Comparison of ENCODE assay signal across 8 mouse cellular contexts in the genomic region with DNA sequence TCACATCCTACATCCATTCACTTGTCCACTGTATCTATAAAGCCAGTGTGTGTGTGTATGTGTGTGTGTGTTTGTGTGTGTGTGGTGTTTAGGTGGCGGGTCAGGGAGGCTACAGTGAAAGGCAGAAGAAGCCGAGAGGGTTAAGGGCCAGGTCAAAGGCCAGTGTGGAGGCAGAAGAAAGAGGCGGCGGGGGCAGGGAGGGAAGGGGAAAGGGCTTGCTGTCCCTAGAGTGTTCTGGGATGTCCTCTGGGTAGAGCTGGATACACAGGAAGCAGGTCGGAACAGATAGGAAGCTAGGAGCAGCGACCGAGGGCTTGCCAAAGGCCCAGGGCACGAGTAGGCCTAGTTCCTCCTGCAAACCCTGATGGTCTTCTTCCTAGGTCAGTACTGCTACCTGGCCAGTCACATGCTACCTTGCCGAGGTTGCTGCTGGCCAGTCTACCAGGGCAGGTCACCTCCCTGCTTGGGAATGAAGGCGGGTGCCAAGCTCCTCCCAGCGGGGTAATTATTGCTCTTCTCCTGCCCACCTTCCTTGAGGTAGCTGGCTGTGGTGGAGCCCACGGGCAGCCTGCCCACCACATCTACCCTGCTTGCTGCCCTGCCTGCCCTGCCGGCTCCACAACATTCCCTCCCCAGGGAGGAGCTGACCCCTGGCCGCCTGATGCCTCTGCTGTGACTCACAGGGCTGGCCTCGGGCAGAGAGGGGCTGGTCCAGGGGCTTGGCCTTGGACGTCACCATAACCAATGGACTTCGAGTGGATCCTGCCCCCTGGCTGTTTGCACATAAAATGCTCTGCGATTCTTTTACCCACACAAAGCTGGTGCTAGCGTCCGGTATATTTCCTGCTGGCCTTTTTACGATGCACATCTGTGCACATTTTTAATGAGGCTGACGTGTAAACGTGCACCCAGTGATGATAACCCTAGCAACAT. TPM values are rescaled to one million over a fixed set of nuclear protein-coding genes. Genes with fewer than 3 reads are reported as not detected.
DNase-seq lines count a peak whose midpoint lies in the region; ATAC-seq and TF ChIP-seq lines count a peak whose summit lies in the region.

No protein-coding gene starts in this region.

- H3K27ac ChIP-seq in hindbrain, postnatal 0 days, result peak overlapping the region; percentile 67; the same call in 1 of the 2 replicates

- peak; percentile 36 for ATAC-seq in common myeloid progenitor, adult 5-6 weeks (replicated peaks; ENCODE audit: low read depth, poor library complexity, severe bottlenecking)
- peak; percentile 73 for ATAC-seq in hindbrain, postnatal 0 days
- ATAC-seq in inflammation-experienced regulatory T-cells, adult 6 months, result no peak

- DNase-seq in B cell, adult 2 months, result peak; percentile 28 to 41
- peak; percentile 86 for DNase-seq in gastrocnemius, postnatal 25 days
- DNase-seq in hindbrain, postnatal 0 days (ENCODE audit: low spot score), result peak; percentile 80
- DNase-seq in left cerebral cortex, postnatal 14 days (ENCODE audit: low spot score in 2 of 2), result peak; percentile 48 to 69
- peak; percentile 66 to 70 for DNase-seq in right cerebral cortex, postnatal 10 days (ENCODE audit: low spot score in 2 of 2)

- no peaks in the 10 kb centered on the region for H3K36me3 ChIP-seq in hindbrain, postnatal 0 days (ENCODE audit: insufficient read depth, low read length)
- H3K36me3 ChIP-seq in megakaryocyte, embryonic 14.5 days (replicated peaks; ENCODE audit: low read length), result no peaks in the 10 kb centered on the region

- H3K9me3 ChIP-seq in hindbrain, postnatal 0 days (ENCODE audit: low read length), result no peaks in the 10 kb centered on the region
- peaks cover 8% of the 10 kb centered on the region for H3K9me3 ChIP-seq in megakaryocyte, embryonic 14.5 days

- H3K4me1 ChIP-seq in hindbrain, postnatal 0 days (ENCODE audit: insufficient read depth, low read length), result peaks cover 17% of the 10 kb centered on the region
- peaks cover 45% of the 10 kb centered on the region for H3K4me1 ChIP-seq in megakaryocyte, embryonic 14.5 days

- TF ChIP-seq CTCF in hindbrain, postnatal 0 days (IDR thresholded peaks at IDR 0.05; ENCODE audit: low read depth), result peak; percentile 78

- intact Hi-C loops in left cerebral cortex, postnatal 14 days (cut with DNase I), result loop anchor here (5.0 kb wide), 1 partner anchor 34 kb away; no protein-coding TSS in a partner anchor

- H3K4me2 ChIP-seq in hindbrain, postnatal 0 days (ENCODE audit: low read depth, low read length), result peak overlapping the region; percentile 30; the same call in 1 of the 2 replicates

- H3K9ac ChIP-seq in hindbrain, postnatal 0 days (replicated peaks; ENCODE audit: low read length), result no peak overlapping the region

- H3K4me3 ChIP-seq in hindbrain, postnatal 0 days (ENCODE audit: low read length), result no peak overlapping the region
- peak overlapping the region; percentile 14 for H3K4me3 ChIP-seq in megakaryocyte, embryonic 14.5 days (replicated peaks)

- 37% methylated on average over 23 of the region's 23 CpGs for WGBS in hindbrain, postnatal 0 days

- no peaks in the 10 kb centered on the region for H3K27me3 ChIP-seq in hindbrain, postnatal 0 days (ENCODE audit: insufficient read depth, low read length)
- H3K27me3 ChIP-seq in megakaryocyte, embryonic 14.5 days (replicated peaks), result peaks cover 90% of the 10 kb centered on the region

RNA-seq across cellular contexts. Expression of gene Cbx4, which starts 40.2 kb away (rescaled TPM):
- 11.3 and 24.6 TPM in 2 replicates for total RNA-seq in common myeloid progenitor, adult 5-6 weeks (2017)
- 1 to 10 TPM; 2.4 to 3.5 TPM for total RNA-seq in gastrocnemius, postnatal 25 days (2021)
- 33.6 and 41.3 TPM in 2 replicates for total RNA-seq in hindbrain, postnatal 0 days (2014; rRNA removed)
- 22.4 and 23.7 TPM in 2 replicates for polyA plus RNA-seq in hindbrain, postnatal 0 days (2015; fragmentation: Nextera tagmentation; extraction: Ambion mirVana)
- 10 to 100 TPM; 63.2 to 74.0 TPM for total RNA-seq in left cerebral cortex, postnatal 14 days (2021)
- polyA plus RNA-seq in megakaryocyte, embryonic 14.5 days (2012; ENCODE audit: insufficient read depth, low replicate concordance), result 49.2 and 111 TPM in 2 replicates
- polyA plus RNA-seq in inflammation-experienced regulatory T-cells, adult 6 months (2017; shearing (Covaris generic)), result 1 to 10 TPM; 2.0 to 3.6 (median 2.3) TPM

Comparison
In these comparisons a context has a peak if more than half of its experiments do, and no peak if none do; other contexts are left out.
1. DNase-seq: peak in every context shown above with its lines; median percentile 86 in gastrocnemius, postnatal 25 days; 80 in hindbrain, postnatal 0 days; 68 in right cerebral cortex, postnatal 10 days; 58 in left cerebral cortex, postnatal 14 days; 34 in B cell, adult 2 months.